Mouse (Mus musculus): ENCODE results near the gene Ndufb7.
"Not testable (repeated sequence)": the region's sequence is repeated elsewhere in the genome, so short reads cannot be mapped to it uniquely, and the experiment has no call there.

The Ndufb7 gene

GRCm38 (mm10) chr8:83575561-83576515 is 9.4 kb downstream of the Ndufb7 start:
- DNase-seq (ENCODE audit: low read depth, low spot score) = no peak

GRCm38 (mm10) chr8:83576516-83576895 is 10.0 kb downstream of the Ndufb7 start:
- no peak for DNase-seq (ENCODE audit: low read depth, low spot score)

GRCm38 (mm10) chr8:83576921-83577320 is 10.4 kb downstream of the Ndufb7 start:
- DNase-seq (ENCODE audit: low read depth, low spot score) = no peak

GRCm38 (mm10) chr8:83577384-83577791 is 10.9 kb downstream of the Ndufb7 start:
- DNase-seq (ENCODE audit: low read depth, low spot score) = no peak

GRCm38 (mm10) chr8:83578131-83579055 is 11.9 kb downstream of the Ndufb7 start:
- DNase-seq (ENCODE audit: low read depth, low spot score) = no peak

GRCm38 (mm10) chr8:83579676-83580075 is 13.2 kb downstream of the Ndufb7 start:
- no peak for DNase-seq (ENCODE audit: low read depth, low spot score)

GRCm38 (mm10) chr8:83580826-83581225 is 14.4 kb downstream of the Ndufb7 start:
- no peak for DNase-seq (ENCODE audit: low read depth, low spot score)

- DNase-seq (ENCODE audit: low read depth, low spot score) = no peak
Observed at GRCm38 (mm10) chr8:83582226-83582625, 15.8 kb downstream of the Ndufb7 start.

- no peak for DNase-seq (ENCODE audit: low read depth, low spot score)
Observed at GRCm38 (mm10) chr8:83583236-83583635, 16.8 kb downstream of the Ndufb7 start.

- DNase-seq (ENCODE audit: low read depth, low spot score) = no peak
Observed at GRCm38 (mm10) chr8:83584771-83585170, 18.3 kb downstream of the Ndufb7 start.

- no peak for DNase-seq (ENCODE audit: low read depth, low spot score)
Observed at GRCm38 (mm10) chr8:83585333-83585732, 18.9 kb downstream of the Ndufb7 start.

GRCm38 (mm10) chr8:83587644-83588043 is 21.2 kb downstream of the Ndufb7 start:
- DNase-seq (ENCODE audit: low read depth, low spot score) = no peak

- DNase-seq (ENCODE audit: low read depth, low spot score) = no peak
Observed at GRCm38 (mm10) chr8:83588886-83589285, 22.4 kb downstream of the Ndufb7 start.

- DNase-seq (ENCODE audit: low read depth, low spot score) = no peak
Observed at GRCm38 (mm10) chr8:83590488-83591023, 24.1 kb downstream of the Ndufb7 start.

- DNase-seq (ENCODE audit: low read depth, low spot score) = no peak
Observed at GRCm38 (mm10) chr8:83592682-83593081, 26.2 kb downstream of the Ndufb7 start.

GRCm38 (mm10) chr8:83593325-83594166 is 27.1 kb downstream of the Ndufb7 start:
- no peak for DNase-seq (ENCODE audit: low read depth, low spot score)

GRCm38 (mm10) chr8:83594167-83595049 is 27.9 kb downstream of the Ndufb7 start:
- peak; percentile 99 for DNase-seq (ENCODE audit: low read depth, low spot score)

GRCm38 (mm10) chr8:83595050-83595345 is 28.5 kb downstream of the Ndufb7 start:
- not testable (repeated sequence) for DNase-seq (ENCODE audit: low read depth, low spot score)

- no peak for DNase-seq (ENCODE audit: low read depth, low spot score)
Observed at GRCm38 (mm10) chr8:83596369-83596768, 29.9 kb downstream of the Ndufb7 start.

GRCm38 (mm10) chr8:83598146-83598545 is 31.7 kb downstream of the Ndufb7 start:
- DNase-seq (ENCODE audit: low read depth, low spot score) = no peak
